Mouse (Mus musculus): ENCODE results near the gene Siah2. TPM values are rescaled to one million over a fixed set of nuclear protein-coding genes. Genes with fewer than 3 reads are reported as not detected.

Gene Siah2
- polyA plus RNA-seq, 1 experiment from 2014 or later = 10.7 TPM

DNA sequence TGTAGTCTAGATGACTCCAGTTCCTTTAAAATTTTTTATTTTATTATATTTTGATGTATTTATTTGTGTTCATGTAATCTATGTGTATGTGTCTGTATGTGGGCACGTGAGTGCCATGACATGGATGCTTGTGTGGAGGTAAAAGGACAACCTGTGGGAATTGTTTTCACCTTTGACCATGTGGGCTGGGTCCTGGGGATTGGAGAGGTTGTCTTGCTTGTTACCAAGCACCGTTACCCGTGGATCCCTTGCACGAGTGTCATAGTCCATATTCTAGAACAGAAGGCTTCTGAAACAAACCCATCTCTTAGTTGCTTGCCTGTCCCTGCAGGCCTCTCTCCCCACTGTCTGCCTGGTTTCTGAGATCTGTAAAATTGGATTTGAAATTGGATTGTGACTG lies 31.6 kb downstream of the Siah2 start:
- H3K9ac ChIP-seq (ENCODE audit: low read depth, low read length) = no peak overlapping the region
- no peak overlapping the region for H3K27ac ChIP-seq (ENCODE audit: low read length)
- no peaks in the 10 kb centered on the region for H3K27me3 ChIP-seq (ENCODE audit: control insufficient read depth, insufficient read depth, low read depth, low read length)
- no peak overlapping the region for H3K4me3 ChIP-seq (ENCODE audit: low read depth, low read length)
- WGBS = 87% methylated on average over 4 of the region's 4 CpGs
- no peaks in the 10 kb centered on the region for H3K4me1 ChIP-seq (ENCODE audit: control insufficient read depth, insufficient read depth, low read length)
- no peak for ATAC-seq
- H3K4me2 ChIP-seq (ENCODE audit: low read length) = no peak overlapping the region
- H3K9me3 ChIP-seq (replicated peaks; ENCODE audit: control insufficient read depth, low read length, poor library complexity, severe bottlenecking) = peaks cover 2% of the 10 kb centered on the region; the same call in 1 of the 2 replicates
- no peaks in the 10 kb centered on the region for H3K36me3 ChIP-seq (ENCODE audit: control insufficient read depth, insufficient read depth, low read length)

DNA sequence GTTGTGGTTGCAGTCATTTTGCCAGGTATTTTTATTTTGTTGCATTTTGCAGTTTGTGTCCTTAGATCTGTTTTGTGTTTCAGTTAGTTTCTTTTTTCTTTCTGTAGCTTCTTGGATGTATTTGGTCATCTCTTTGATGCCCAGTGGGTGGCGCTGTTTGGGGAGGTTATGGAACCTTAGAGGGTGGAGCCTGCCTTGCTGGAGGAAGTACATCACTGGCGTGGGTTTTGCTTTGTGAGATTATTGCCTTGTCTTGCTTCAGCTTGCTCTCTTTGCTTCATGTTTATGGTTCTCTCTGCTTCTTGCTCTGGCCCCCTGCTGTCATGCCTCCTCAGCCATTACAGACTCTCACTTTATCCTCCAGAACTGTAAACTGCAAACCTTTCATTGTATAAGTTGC lies 34.8 kb downstream of the Siah2 start:
- Histone ChIP-seq H3K36me3 (ENCODE audit: control insufficient read depth, insufficient read depth, low read length) (no peaks in the 10 kb centered on the region), H3K27me3 (ENCODE audit: control insufficient read depth, insufficient read depth, low read depth, low read length) (no peaks in the 10 kb centered on the region), H3K4me3 (ENCODE audit: low read depth, low read length) (no peak overlapping the region), H3K9ac (ENCODE audit: low read depth, low read length) (no peak overlapping the region), H3K4me2 (ENCODE audit: low read length) (no peak overlapping the region), H3K9me3 (replicated peaks; ENCODE audit: control insufficient read depth, low read length, poor library complexity, severe bottlenecking) (no peaks in the 10 kb centered on the region), H3K4me1 (ENCODE audit: control insufficient read depth, insufficient read depth, low read length) (no peaks in the 10 kb centered on the region), H3K27ac (ENCODE audit: low read length) (no peak overlapping the region)
- 30% methylated on average over 2 of the region's 2 CpGs for WGBS
- ATAC-seq = no peak

DNA sequence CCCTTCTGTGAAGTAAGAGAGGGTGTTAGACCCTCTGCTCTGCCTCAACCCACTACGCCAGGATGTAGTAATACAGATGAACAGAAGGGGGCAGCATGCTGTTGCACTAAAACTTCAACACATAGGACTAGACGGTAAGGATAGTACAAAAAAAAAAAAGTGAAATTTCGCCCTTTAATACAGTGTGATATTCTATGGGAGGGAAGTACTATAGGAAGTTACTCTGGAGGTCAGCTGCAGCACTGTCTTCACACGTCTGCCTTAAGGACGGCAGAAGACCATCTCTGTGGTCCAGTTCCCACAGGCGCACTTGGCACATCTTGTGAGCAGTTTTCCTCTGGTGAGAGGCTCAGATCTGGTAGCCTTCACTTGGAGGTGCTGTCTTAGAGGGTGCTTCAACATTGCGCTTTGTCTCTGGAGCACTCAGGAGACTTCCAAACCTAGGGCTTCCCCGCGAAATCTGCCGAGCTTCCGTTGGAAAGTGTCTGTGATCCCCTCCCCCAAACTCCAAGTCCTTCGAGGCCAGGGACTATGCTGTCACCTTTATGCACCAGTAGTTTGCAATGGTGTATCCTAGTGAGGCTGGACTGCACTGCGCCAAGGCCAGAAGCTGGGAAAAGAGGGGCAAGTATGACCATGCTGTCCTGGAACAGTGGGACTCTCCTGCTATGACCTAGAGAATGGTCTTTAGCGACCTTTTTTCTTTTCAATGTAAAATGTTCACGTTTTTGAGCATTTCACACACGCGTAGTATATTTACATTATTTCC lies 36.7 kb downstream of the Siah2 start:
- Histone ChIP-seq H3K4me1 (ENCODE audit: control insufficient read depth, insufficient read depth, low read length) (no peaks in the 10 kb centered on the region), H3K36me3 (ENCODE audit: control insufficient read depth, insufficient read depth, low read length) (no peaks in the 10 kb centered on the region), H3K27me3 (ENCODE audit: control insufficient read depth, insufficient read depth, low read depth, low read length) (no peaks in the 10 kb centered on the region), H3K9me3 (replicated peaks; ENCODE audit: control insufficient read depth, low read length, poor library complexity, severe bottlenecking) (no peaks in the 10 kb centered on the region), H3K4me3 (ENCODE audit: low read depth, low read length) (no peak overlapping the region), H3K4me2 (ENCODE audit: low read length) (no peak overlapping the region), H3K9ac (ENCODE audit: low read depth, low read length) (no peak overlapping the region), H3K27ac (ENCODE audit: low read length) (no peak overlapping the region)
- WGBS = 50% methylated on average over 17 of the region's 17 CpGs
- ATAC-seq = peak; percentile 81

DNA sequence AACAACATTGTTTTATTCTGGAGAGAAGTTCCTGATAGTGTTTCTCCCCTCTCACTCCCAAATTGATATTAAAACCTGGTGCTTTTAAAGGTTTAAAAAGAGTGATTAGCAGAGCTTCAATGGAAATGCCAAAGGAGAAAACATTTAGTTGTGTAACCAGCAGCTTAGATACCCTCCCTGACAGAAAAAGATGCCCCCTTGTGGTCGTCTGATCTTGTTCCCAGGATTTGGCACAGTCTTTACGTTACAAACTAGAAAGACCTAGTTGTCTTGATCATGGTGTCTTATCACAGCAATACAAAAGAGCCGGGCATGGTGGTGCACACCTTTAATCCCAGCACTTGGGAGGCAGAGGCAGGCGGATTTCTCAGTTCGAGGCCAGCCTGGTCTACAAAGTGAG lies 38.3 kb downstream of the Siah2 start:
- no peaks in the 10 kb centered on the region for H3K27me3 ChIP-seq (ENCODE audit: control insufficient read depth, insufficient read depth, low read depth, low read length)
- no peaks in the 10 kb centered on the region for H3K4me1 ChIP-seq (ENCODE audit: control insufficient read depth, insufficient read depth, low read length)
- ATAC-seq = no peak
- no peak overlapping the region for H3K9ac ChIP-seq (ENCODE audit: low read depth, low read length)
- no peaks in the 10 kb centered on the region for H3K9me3 ChIP-seq (replicated peaks; ENCODE audit: control insufficient read depth, low read length, poor library complexity, severe bottlenecking)
- no peak overlapping the region for H3K4me2 ChIP-seq (ENCODE audit: low read length)
- 63% methylated on average over 5 of the region's 5 CpGs for WGBS
- no peaks in the 10 kb centered on the region for H3K36me3 ChIP-seq (ENCODE audit: control insufficient read depth, insufficient read depth, low read length)
- H3K27ac ChIP-seq (ENCODE audit: low read length) = no peak overlapping the region
- H3K4me3 ChIP-seq (ENCODE audit: low read depth, low read length) = no peak overlapping the region

DNA sequence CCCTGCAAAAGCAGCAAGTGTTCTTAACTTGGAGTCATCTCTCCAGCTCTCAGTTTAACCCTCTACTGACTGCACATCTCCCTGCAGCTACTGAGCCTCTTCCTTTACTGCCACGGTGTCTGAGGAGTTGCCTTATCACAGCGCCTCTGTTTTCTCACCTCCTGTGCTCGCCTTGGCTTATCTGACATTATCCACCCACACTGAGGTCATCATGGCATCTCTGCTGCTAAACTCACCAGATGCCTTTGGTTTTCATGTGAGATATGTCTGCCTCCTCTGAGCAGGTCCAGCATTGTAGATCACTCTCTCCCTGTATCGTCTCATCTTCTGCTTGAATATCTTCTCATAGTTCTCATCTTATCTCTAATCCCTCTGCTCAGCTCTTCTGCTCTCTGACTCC lies 41.9 kb downstream of the Siah2 start:
- H3K9ac ChIP-seq (ENCODE audit: low read depth, low read length) = no peak overlapping the region
- no peaks in the 10 kb centered on the region for H3K9me3 ChIP-seq (replicated peaks; ENCODE audit: control insufficient read depth, low read length, poor library complexity, severe bottlenecking)
- no peaks in the 10 kb centered on the region for H3K4me1 ChIP-seq (ENCODE audit: control insufficient read depth, insufficient read depth, low read length)
- no peak for ATAC-seq
- H3K36me3 ChIP-seq (ENCODE audit: control insufficient read depth, insufficient read depth, low read length) = no peaks in the 10 kb centered on the region
- H3K4me3 ChIP-seq (ENCODE audit: low read depth, low read length) = no peak overlapping the region
- WGBS = 94% methylated on average over 4 of the region's 4 CpGs
- H3K27ac ChIP-seq (ENCODE audit: low read length) = no peak overlapping the region
- no peaks in the 10 kb centered on the region for H3K27me3 ChIP-seq (ENCODE audit: control insufficient read depth, insufficient read depth, low read depth, low read length)
- H3K4me2 ChIP-seq (ENCODE audit: low read length) = no peak overlapping the region

DNA sequence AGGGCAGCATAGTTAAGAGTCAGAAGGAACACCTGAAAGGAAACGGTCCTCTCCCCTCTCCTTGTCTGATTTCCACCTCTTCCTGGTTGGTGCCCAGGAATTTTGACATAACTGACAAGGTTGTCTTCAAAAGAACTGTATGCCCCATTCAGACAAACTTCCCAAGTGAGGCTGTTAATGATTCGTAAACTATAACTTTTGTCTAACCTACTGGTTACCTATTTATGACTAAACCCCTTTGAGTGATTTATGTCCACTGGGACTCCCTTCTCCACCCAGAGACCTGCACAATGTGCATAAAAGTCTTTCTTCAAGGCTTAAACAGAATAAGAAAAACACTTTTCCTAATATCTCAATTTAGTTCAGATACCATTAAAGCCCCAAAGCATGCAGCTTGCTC lies 45.0 kb downstream of the Siah2 start:
- Histone ChIP-seq H3K9me3 (replicated peaks; ENCODE audit: control insufficient read depth, low read length, poor library complexity, severe bottlenecking) (no peaks in the 10 kb centered on the region), H3K4me1 (ENCODE audit: control insufficient read depth, insufficient read depth, low read length) (no peaks in the 10 kb centered on the region), H3K4me2 (ENCODE audit: low read length) (no peak overlapping the region), H3K36me3 (ENCODE audit: control insufficient read depth, insufficient read depth, low read length) (no peaks in the 10 kb centered on the region), H3K4me3 (ENCODE audit: low read depth, low read length) (no peak overlapping the region), H3K27me3 (ENCODE audit: control insufficient read depth, insufficient read depth, low read depth, low read length) (no peaks in the 10 kb centered on the region), H3K27ac (ENCODE audit: low read length) (no peak overlapping the region), H3K9ac (ENCODE audit: low read depth, low read length) (no peak overlapping the region)
- WGBS = 86% methylated on average over 2 of the region's 2 CpGs
- no peak for ATAC-seq

DNA sequence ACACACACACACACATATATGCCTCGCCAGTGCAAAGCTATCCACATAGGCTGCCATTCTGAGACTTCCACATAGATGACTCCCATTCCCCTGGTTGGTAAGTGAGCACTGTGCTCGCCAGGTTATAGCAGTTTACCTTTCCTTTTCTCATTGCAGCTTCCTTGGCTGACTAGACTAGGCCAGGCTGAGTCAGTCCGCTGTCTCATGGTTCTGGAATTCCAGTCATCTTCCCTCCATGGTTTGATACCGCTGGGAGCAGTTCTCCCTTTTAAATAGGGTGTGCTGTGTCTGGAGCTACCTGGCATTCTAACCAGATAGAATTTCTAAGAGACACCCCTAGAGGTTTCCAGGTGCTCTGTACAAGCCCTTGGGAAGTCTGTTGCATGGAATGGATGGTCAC lies 46.0 kb downstream of the Siah2 start:
- 82% methylated on average over 4 of the region's 4 CpGs for WGBS

DNA sequence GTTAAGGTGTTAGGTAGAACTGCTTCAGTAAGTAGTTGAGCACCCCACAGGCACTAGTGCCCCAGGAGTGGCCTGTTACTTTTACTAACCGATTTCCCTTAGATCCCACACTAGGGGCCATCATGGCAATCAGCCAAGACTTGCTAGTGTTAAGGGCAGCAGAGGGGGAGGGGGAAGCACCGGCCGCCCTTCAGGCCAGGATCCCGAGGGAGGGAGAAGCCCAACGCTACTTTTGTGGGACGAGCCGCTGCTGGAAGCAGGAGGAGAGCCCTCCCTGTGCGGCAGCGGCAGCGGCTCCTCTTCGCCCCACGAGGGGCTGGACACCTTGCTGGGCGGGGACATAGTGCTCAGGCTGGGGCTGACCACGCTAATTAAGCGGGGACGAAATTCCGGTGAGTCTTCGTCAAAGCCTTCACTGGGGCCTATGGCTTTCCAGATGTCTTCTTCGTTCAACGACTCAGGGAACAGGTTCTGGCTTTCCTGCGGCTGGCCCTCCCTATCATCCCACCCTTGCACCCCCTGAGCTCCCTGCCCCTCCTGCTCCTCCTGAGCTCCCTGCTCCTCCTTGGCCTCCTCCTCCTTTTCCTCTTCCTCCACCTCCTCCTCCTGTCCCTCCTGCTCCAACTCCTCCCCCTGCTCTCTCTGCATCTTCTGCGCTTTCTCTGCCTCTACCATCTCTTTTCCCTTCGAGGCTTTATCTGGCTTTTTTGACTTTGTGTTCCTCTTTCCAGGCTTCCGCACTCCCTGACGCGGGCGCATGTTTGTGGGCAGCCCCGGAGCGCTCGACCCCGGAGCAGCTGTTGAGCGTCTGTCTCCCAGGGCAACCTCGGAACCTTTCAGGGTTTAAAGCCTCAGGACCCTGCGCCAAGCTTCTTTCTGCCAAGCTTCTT lies 55.5 kb downstream of the Siah2 start, which contains the start of gene Erich6:
Erich6 (minus strand) TSS at position 802 of the 890 bp plus-strand sequence.
- peak; percentile 94 for ATAC-seq
- no peaks in the 10 kb centered on the region for H3K4me1 ChIP-seq (ENCODE audit: control insufficient read depth, insufficient read depth, low read length)
- H3K9ac ChIP-seq (ENCODE audit: low read depth, low read length) = peak within 1 kb of the TSS; percentile 74
- peak within 1 kb of the TSS; percentile 53 for H3K4me3 ChIP-seq (ENCODE audit: low read depth, low read length)
- no peaks in the 10 kb centered on the region for H3K36me3 ChIP-seq (ENCODE audit: control insufficient read depth, insufficient read depth, low read length)
- no peaks in the 10 kb centered on the region; the same call in 1 of the 2 replicates for H3K9me3 ChIP-seq (replicated peaks; ENCODE audit: control insufficient read depth, low read length, poor library complexity, severe bottlenecking)
- no peaks in the 10 kb centered on the region for H3K27me3 ChIP-seq (ENCODE audit: control insufficient read depth, insufficient read depth, low read depth, low read length)
- peak within 1 kb of the TSS; percentile 34; the same call in 1 of the 2 replicates for H3K27ac ChIP-seq (ENCODE audit: low read length)
- peak within 1 kb of the TSS; percentile 98 for H3K4me2 ChIP-seq (ENCODE audit: low read length)
- under 1% methylated on average over 33 of the region's 34 CpGs for WGBS

More for the DNA sequence above, 46.0 kb downstream of the Siah2 start:
- no peaks in the 10 kb centered on the region for H3K4me1 ChIP-seq (ENCODE audit: control insufficient read depth, insufficient read depth, low read length)
- no peak overlapping the region for H3K9ac ChIP-seq (ENCODE audit: low read depth, low read length)
- no peak for ATAC-seq
- no peak overlapping the region for H3K4me3 ChIP-seq (ENCODE audit: low read depth, low read length)
- H3K4me2 ChIP-seq (ENCODE audit: low read length) = no peak overlapping the region
- no peak overlapping the region for H3K27ac ChIP-seq (ENCODE audit: low read length)
- H3K9me3 ChIP-seq (replicated peaks; ENCODE audit: control insufficient read depth, low read length, poor library complexity, severe bottlenecking) = no peaks in the 10 kb centered on the region
- no peaks in the 10 kb centered on the region for H3K27me3 ChIP-seq (ENCODE audit: control insufficient read depth, insufficient read depth, low read depth, low read length)
- no peaks in the 10 kb centered on the region for H3K36me3 ChIP-seq (ENCODE audit: control insufficient read depth, insufficient read depth, low read length)

DNA sequence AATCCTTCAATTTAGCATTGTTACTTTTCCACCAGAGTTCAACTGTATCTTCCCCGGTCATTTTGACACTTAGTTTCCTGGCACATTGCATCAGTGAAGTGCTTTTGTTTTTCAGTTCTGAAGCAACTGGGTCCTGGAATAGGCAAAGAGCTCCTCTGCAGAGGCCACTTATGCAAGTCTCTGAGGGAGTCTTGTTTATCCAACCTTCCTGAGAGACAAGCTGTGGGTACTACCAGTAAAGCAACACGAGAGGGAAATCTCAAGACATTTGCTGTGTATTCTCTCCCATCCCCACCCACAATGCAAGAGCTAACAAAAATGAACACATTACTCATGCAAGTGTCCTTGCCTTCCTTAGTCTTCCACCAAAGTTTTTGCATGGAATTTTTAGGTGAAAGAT lies 60.5 kb downstream of the Siah2 start:
- 89% methylated on average over 2 of the region's 2 CpGs for WGBS
- no peaks in the 10 kb centered on the region for H3K36me3 ChIP-seq (ENCODE audit: control insufficient read depth, insufficient read depth, low read length)
- no peaks in the 10 kb centered on the region for H3K9me3 ChIP-seq (replicated peaks; ENCODE audit: control insufficient read depth, low read length, poor library complexity, severe bottlenecking)
- H3K4me1 ChIP-seq (ENCODE audit: control insufficient read depth, insufficient read depth, low read length) = no peaks in the 10 kb centered on the region
- H3K27ac ChIP-seq (ENCODE audit: low read length) = no peak overlapping the region
- H3K9ac ChIP-seq (ENCODE audit: low read depth, low read length) = no peak overlapping the region
- H3K4me2 ChIP-seq (ENCODE audit: low read length) = no peak overlapping the region
- no peak overlapping the region for H3K4me3 ChIP-seq (ENCODE audit: low read depth, low read length)
- no peaks in the 10 kb centered on the region for H3K27me3 ChIP-seq (ENCODE audit: control insufficient read depth, insufficient read depth, low read depth, low read length)
- no peak for ATAC-seq

Measured in midbrain, embryonic 16.5 days (tissue).